Mouse (Mus musculus) cerebellum, adult 18-20 months (tissue): ENCODE results near the gene Rcc1l.

Source experiments
- DNase-seq, 2 experiments: peaks; one replicate each; pipeline ENCODE4 v3.0.0; 2021

Rcc1l gene

DNA sequence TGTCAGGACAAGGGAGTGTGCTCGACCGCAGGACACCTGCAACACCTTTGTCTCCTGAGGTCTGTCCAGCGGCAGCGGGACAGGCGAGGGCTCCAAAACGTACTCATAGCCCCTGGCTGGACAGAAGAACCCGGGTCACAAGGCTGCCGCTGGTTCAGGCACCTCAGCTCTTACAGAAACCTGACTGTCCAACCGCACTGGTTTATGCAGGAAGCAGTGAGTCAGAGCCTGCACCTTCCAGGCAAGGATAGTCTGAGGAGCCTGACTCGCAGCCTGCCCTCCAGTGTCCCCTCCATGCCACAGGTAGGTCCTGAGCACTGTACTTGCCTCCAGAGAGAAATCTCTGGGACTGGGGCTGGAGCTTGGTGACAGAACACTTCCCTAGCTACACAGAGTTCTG is 7.3 kb downstream of the Rcc1l start:
- DNase-seq = no peak

DNA sequence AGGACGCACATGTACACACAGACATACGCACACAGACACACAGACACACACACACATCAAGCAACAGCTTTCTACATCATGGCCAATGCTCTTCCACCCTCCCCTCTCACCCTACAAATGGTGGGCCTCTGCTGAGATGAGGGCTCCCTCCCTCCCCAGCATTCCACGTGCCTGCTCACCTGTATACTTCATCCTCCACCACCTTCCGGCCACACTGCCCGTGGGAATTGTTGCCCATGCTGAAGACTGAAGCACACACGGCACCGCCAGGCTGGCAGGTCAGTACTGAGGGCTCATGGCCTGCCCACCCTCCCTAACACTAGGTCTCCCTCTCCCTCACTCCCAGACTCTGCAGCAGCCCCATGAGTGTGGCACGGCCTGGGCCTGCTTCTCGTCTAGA is 8.5 kb downstream of the Rcc1l start:
- DNase-seq = no peak

DNA sequence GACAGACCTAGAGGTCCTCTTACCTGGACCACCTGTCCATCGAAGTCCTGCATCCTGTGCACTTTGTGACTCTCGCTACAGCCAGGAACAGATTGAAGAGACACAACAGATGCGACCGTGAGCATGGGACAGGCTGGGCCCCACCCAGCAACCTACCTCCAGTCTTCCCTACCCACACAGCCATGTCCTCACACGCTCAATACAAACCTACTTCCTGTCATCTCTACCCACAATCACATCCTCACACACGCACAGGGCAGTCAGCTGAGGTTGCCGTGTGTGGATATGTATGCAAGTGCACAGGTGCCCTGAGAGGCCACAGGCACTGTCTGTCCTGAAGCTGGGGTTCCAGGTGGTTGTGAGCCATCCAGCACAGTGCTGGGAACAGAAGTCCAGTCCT is 9.9 kb downstream of the Rcc1l start:
- no peak for DNase-seq

GRCm38 (mm10) chr5:134164688-134165087 is 11.9 kb downstream of the Rcc1l start:
- no peak for DNase-seq

GRCm38 (mm10) chr5:134155916-134156466 is 20.6 kb downstream of the Rcc1l start:
- DNase-seq = no peak

- no peak for DNase-seq
Observed at GRCm38 (mm10) chr5:134151895-134152294, 24.7 kb downstream of the Rcc1l start.

GRCm38 (mm10) chr5:134148153-134148552 is 28.4 kb downstream of the Rcc1l start:
- no peak for DNase-seq

DNA sequence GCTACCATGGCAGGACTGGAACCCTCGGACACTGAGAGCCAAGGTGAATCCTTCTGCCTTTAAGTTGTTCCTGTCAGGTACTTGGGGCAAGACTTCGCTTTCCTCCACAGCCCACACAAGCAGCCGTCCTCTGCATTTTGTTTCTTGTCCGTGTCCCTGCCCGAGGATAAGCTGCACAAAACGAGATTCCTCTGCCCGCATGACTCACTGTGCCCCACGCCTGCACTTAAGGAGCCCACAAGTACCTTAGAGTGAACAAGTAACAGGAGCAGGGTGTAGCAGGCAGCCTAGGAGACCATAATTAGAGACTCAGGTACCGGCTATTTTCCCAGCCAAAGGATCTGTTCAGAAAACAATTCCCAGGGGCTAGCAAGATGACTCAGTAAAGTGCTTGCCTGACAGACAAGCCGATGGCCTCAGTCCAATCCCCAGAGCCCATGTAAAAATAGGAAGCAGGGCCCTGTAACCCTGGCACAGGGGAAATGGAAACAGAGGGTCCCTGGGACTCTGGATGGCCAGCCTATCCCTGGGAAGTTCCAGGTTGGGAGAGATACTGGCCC is 29.3 kb downstream of the Rcc1l start:
- DNase-seq = no peak

GRCm38 (mm10) chr5:134144986-134145385 is 31.6 kb downstream of the Rcc1l start:
- DNase-seq = no peak

DNA sequence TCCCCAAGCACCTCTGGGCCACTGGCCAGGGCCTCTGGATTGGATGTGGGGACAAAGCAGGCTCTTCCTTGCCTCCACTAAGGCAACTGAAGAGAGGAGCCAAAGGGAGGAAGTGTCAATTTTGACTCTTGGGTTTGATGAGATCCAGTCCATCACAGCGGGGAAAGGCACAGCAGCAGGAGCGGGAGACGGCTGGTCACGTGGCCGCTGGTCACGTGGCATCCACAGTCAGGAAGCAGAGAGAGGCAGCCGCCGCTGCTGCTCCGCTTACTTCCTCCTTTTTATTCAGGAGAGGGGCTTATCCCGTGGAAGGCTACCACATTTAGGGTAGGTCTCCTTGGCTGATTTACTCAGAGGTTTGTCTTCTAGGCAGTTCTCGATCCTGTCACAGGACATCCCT is 34.2 kb downstream of the Rcc1l start:
- no peak for DNase-seq

DNA sequence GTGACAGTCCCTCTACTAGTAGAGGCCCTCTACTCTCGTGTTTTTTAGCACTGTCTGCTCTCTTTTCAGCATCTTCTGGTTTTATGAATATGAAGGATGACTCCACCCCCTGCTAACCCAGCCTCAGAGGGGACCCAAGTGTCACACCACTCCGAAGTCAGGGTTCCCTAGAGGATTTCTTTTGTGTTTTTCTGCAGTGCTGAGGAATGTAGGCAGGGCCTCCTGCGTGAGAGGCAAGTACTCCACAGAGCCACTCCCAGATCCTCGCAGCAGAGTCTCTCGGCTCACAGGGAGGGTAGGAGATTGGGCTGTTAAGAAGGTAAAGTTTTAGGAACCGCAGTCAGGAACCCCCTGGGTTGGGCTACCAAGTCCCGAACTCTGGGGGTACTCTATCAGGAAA is 35.3 kb downstream of the Rcc1l start:
- DNase-seq = no peak

- DNase-seq = no peak
Observed at GRCm38 (mm10) chr5:134139429-134139828, 37.1 kb downstream of the Rcc1l start.

- no peak for DNase-seq
Observed at GRCm38 (mm10) chr5:134137933-134138332, 38.6 kb downstream of the Rcc1l start.

GRCm38 (mm10) chr5:134136022-134136421 is 40.6 kb downstream of the Rcc1l start:
- DNase-seq = no peak

- DNase-seq = peak; percentile 18 to 40
Observed at GRCm38 (mm10) chr5:134131586-134131985, 45.0 kb downstream of the Rcc1l start.

DNA sequence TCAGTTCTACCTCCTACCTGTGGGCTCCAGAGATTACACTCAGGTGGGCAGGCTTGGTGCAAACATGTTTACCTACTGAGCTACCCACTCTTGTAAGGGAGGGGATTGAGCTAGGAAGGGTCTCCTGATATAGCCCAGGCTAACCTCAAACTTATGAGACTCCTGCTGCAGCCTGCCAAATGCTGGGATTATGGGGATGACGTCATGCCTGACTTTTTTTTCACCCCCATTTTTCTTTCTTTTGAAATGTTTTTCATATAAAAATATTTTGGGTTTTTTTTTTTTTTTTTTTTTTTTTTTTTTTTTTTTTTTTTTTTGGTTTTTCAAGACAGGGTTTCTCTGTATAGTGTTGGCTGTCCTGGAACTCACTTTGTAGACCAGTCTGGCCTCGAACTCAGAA is 50.3 kb downstream of the Rcc1l start:
- DNase-seq = no peak

DNA sequence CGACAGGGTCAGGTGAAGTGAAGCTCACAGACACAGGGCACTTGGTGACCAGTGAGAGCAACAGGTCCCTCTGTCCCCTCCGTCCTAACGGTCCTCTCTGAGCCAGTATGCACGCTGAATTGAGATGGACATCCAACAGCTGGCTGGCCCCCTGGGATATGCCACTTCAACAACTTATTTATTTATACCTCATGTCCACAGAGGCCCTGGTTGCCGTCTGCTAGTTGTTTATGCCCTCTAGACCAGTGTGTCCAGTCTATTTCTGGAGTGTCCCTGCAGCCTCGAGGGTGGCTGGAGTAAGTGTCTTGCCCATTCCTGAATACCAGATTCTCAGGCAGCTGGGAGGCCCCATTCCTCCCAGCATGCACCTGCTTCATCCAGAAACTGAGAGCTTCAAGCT is 52.7 kb downstream of the Rcc1l start:
- DNase-seq = no peak

GRCm38 (mm10) chr5:134121893-134122259 is 54.7 kb downstream of the Rcc1l start:
- no peak for DNase-seq

DNA sequence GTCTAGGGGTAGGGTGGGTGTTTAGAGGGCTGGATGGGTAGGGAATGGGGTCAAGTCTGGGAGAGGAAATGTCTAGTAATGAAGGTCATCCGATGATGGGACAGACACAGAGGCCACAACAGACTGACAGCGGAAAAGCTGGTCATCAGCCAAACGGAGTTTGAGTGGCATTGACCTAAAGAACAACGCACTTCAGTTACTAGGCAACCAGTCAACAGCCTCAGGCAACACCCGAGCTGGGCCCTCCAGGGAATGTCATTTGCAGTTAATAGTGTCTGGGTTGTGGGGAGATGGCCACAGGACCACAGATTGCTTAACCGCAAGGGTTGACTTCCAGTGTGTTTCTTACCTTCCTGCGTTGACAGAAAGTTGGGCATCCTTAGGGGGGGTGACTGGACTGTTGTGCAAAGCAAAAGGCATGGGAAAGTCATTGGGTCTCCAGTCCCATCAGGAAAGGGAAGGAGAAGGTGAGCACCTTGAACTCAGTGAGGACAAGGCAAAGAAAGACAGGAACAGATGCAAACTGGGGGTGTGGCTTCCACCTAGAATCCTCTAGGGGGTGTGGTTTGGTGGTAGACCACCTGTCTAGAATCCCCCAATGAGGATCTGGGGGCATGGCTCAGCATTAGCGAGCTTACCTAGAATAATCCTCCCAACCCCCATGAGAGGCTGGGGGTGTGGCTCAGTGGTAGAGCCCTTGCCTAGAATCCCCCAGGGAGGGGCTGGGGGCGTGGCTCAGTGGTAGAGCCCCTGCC is 55.3 kb downstream of the Rcc1l start:
- DNase-seq = no peak

- no peak for DNase-seq
Observed at GRCm38 (mm10) chr5:134120135-134120534, 56.4 kb downstream of the Rcc1l start.

DNA sequence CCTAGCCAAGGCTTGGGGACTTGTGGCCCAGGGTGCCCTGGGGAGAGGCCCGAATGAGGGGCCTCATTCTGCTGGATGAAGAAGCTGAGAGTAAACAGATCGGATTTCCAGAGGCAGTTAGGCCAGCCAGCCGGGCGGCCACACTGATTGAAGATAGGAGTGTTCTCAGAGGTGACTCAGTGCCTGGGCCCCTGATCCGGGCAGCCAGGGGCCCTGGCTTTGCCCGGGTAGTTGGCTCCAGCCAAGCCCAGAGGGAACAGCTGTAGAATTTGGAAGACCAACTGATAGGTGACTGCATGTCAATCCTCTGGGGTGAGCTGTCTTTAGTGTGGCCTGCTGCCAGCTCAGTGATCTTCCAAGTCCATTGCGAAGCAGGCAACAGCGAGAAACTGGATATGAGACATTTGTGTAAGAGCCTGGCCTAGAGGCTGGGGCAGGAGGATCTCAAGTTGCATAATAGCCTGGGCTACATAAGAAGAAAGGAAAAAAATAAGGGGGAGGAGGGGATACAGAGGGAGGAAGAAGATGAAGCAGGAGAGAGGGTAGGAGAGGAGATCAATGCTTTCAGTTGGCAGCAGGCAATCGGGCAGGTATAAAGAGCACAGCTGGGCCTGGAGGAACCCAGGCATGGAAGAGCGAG is 57.0 kb downstream of the Rcc1l start:
- no peak for DNase-seq

- no peak for DNase-seq
Observed at GRCm38 (mm10) chr5:134118798-134119407, 57.7 kb downstream of the Rcc1l start.

DNA sequence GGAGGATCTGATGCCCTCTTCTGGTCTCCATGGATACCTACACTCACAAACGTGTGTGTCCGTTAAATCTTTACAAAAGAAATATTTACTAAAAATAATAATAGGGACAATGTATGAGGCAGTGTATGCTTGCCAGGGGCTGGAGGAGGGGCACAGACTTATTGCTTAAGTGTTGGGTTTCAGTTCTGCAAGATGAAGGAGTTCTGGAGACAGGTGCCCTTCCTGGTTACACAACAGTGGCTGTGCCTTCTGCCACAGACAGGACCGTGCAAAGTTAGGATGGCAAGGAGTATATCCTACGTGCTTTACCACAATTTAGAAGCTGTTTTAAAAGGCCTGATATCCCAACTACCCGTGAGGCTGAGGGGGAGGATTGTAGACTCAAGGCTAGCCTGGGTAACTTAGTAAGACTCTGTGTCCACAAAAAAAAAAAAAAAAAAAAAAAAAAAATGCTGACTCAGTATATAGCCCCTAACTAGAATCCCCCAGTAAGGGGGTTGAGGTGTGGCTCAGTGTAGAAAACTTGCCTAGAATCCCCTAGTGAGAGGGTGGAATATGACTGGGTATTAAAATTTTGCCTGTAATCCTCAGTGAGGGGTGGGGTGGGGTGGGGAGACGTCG is 60.8 kb downstream of the Rcc1l start:
- no peak for DNase-seq
